Mouse (Mus musculus): ENCODE results near the gene Crtc3. TPM values are rescaled to one million over a fixed set of nuclear protein-coding genes. Genes with fewer than 3 reads are reported as not detected.

Gene Crtc3
- polyA plus RNA-seq, 1 experiment from 2014 or later, result 15.7 TPM

GRCm38 (mm10) chr7:80607503-80607902 lies 81.2 kb downstream of the Crtc3 start:
- Histone ChIP-seq H3K4me3 (no peak overlapping the region), H3K4me2 (no peak overlapping the region), H3K4me1 (0 out of 2 replicates have a peak, but pooled peaks cover 4% of the 10 kb centered on the region), H3K36me3 (replicated peaks) (no peaks in the 10 kb centered on the region), H3K9me3 (no peaks in the 10 kb centered on the region), H3K27me3 (replicated peaks) (no peaks in the 10 kb centered on the region), H3K27ac (no peak overlapping the region), H3K9ac (no peak overlapping the region)
- ATAC-seq (replicated peaks), result no peak
- 41% methylated on average over 2 of the region's 2 CpGs for WGBS

DNA sequence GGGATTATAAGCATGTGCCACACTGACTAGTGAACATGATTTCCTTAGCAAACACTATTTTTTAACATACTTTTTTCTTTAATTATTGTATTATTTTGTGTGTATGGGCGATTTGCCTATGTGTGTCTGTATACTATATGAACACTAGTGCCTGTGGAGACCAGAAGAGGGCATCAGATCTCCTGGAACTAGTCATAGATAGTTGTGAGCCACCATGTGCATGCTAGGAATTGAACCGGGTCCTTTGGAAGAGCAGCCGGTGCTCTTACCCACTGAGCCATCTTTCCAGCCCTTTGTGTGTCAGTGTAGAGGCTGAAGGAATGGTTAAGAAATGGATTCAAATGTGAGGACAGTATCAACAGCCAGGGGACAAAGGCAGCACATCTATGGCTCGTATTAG lies 82.2 kb downstream of the Crtc3 start:
- Histone ChIP-seq H3K9me3 (no peaks in the 10 kb centered on the region), H3K36me3 (replicated peaks) (no peaks in the 10 kb centered on the region), H3K9ac (no peak overlapping the region), H3K4me3 (no peak overlapping the region), H3K4me2 (no peak overlapping the region), H3K27me3 (replicated peaks) (no peaks in the 10 kb centered on the region), H3K4me1 (no peaks in the 10 kb centered on the region), H3K27ac (no peak overlapping the region)
- WGBS, result 79% methylated on average over 4 of the region's 4 CpGs
- no peak for ATAC-seq (replicated peaks)

GRCm38 (mm10) chr7:80605557-80605930 lies 83.1 kb downstream of the Crtc3 start:
- Histone ChIP-seq H3K27me3 (replicated peaks) (no peaks in the 10 kb centered on the region), H3K4me3 (no peak overlapping the region), H3K4me2 (no peak overlapping the region), H3K9ac (no peak overlapping the region), H3K4me1 (no peaks in the 10 kb centered on the region), H3K36me3 (replicated peaks) (no peaks in the 10 kb centered on the region), H3K9me3 (no peaks in the 10 kb centered on the region), H3K27ac (no peak overlapping the region)
- 11% methylated on average over 10 of the region's 10 CpGs for WGBS
- no peak for ATAC-seq (replicated peaks)

DNA sequence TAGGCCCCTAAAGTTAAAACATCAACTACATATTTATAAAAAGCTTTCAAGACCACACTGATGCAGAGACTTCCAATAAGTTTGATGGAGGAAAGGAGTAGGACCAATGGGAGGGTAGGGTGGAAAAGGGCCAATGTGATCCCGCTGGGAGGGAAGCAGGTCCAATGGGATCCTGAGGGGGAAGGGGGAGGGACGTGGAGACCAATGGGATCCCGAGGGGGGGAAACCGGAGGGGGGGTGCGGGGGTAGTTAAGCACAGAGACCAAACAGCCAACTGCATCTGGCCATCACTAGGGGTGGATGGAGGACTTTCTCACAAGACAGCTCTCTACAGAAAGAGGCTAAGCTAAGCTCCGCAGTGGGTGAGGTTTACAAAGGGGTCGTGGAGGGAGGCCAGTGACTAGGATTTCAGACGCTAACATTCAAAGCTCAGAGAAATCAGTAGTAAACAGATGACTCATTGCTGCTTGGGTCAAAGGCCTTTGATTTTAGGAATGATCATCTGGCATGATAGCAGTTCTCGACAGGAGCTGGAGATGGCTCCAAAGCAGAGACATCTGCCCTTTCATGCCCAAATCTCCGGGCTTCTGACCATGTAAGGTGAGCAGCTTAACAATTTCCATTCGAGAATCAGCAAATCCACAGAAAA lies 83.6 kb downstream of the Crtc3 start:
- H3K36me3 ChIP-seq (replicated peaks), result no peaks in the 10 kb centered on the region
- WGBS, result 35% methylated on average over 11 of the region's 11 CpGs
- H3K27ac ChIP-seq, result no peak overlapping the region
- no peaks in the 10 kb centered on the region for H3K4me1 ChIP-seq
- no peak overlapping the region for H3K9ac ChIP-seq
- H3K4me3 ChIP-seq, result no peak overlapping the region
- ATAC-seq (replicated peaks), result no peak
- H3K9me3 ChIP-seq, result no peaks in the 10 kb centered on the region
- H3K27me3 ChIP-seq (replicated peaks), result no peaks in the 10 kb centered on the region
- no peak overlapping the region for H3K4me2 ChIP-seq

- peaks cover 9% of the 10 kb centered on the region; the same call in 1 of the 2 replicates for H3K36me3 ChIP-seq (replicated peaks)
- ATAC-seq (replicated peaks), result no peak
These were observed 86.1 kb downstream of the Crtc3 start for GRCm38 (mm10) chr7:80602574-80602973.

GRCm38 (mm10) chr7:80598436-80598985 lies 90.2 kb downstream of the Crtc3 start:
- H3K36me3 ChIP-seq (replicated peaks), result peaks cover 19% of the 10 kb centered on the region; the same call in 1 of the 2 replicates
- H3K27ac ChIP-seq, result no peak overlapping the region
- ATAC-seq (replicated peaks), result no peak
- WGBS, result 91% methylated on average over 13 of the region's 13 CpGs
- H3K4me3 ChIP-seq, result no peak overlapping the region
- H3K27me3 ChIP-seq (replicated peaks), result no peaks in the 10 kb centered on the region
- no peak overlapping the region for H3K4me2 ChIP-seq
- no peaks in the 10 kb centered on the region for H3K9me3 ChIP-seq
- H3K4me1 ChIP-seq, result no peaks in the 10 kb centered on the region
- H3K9ac ChIP-seq, result no peak overlapping the region

More at GRCm38 (mm10) chr7:80602574-80602973, 86.1 kb downstream of the Crtc3 start:
- 100% methylated on average over 1 of the region's 1 CpGs for WGBS
- H3K9ac ChIP-seq, result no peak overlapping the region
- H3K9me3 ChIP-seq, result no peaks in the 10 kb centered on the region
- no peak overlapping the region for H3K4me2 ChIP-seq
- no peaks in the 10 kb centered on the region for H3K4me1 ChIP-seq
- H3K4me3 ChIP-seq, result no peak overlapping the region
- H3K27ac ChIP-seq, result no peak overlapping the region
- no peaks in the 10 kb centered on the region for H3K27me3 ChIP-seq (replicated peaks)

DNA sequence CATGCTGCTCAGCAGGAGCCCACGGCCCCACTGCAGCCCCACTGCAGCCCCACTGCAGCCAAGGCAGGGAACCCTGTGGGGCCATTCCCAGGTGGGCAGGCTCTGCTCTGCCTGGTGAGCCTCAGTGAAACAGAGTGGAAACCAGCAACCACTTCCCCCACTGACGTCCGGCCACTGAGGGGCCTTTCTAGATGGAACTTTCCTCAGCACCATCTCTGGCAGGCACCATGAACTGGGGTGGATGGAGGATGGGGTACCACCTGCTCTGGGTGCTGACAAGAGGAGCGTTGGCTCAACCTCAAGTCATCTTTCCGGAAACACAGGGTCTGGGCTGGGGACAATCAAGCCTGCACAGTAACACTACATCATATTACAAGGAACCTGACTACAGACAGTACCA lies 90.8 kb downstream of the Crtc3 start:
- Histone ChIP-seq H3K4me3 (no peak overlapping the region), H3K27me3 (replicated peaks) (no peaks in the 10 kb centered on the region), H3K27ac (no peak overlapping the region), H3K9ac (no peak overlapping the region), H3K9me3 (no peaks in the 10 kb centered on the region), H3K4me2 (no peak overlapping the region), H3K36me3 (replicated peaks) (peaks cover 19% of the 10 kb centered on the region; the same call in 1 of the 2 replicates), H3K4me1 (no peaks in the 10 kb centered on the region)
- WGBS, result 90% methylated on average over 5 of the region's 5 CpGs
- ATAC-seq (replicated peaks), result no peak

- H3K4me1 ChIP-seq, result peaks cover 7% of the 10 kb centered on the region
- no peaks in the 10 kb centered on the region for H3K27me3 ChIP-seq (replicated peaks)
- no peaks in the 10 kb centered on the region for H3K9me3 ChIP-seq
- H3K4me2 ChIP-seq, result no peak overlapping the region
- 91% methylated on average over 16 of the region's 16 CpGs for WGBS
- no peak overlapping the region for H3K27ac ChIP-seq
- no peak for ATAC-seq (replicated peaks)
- H3K9ac ChIP-seq, result no peak overlapping the region
- H3K4me3 ChIP-seq, result no peak overlapping the region
- peaks cover 19% of the 10 kb centered on the region for H3K36me3 ChIP-seq (replicated peaks)
These were observed 99.5 kb downstream of the Crtc3 start for GRCm38 (mm10) chr7:80589054-80589746.

DNA sequence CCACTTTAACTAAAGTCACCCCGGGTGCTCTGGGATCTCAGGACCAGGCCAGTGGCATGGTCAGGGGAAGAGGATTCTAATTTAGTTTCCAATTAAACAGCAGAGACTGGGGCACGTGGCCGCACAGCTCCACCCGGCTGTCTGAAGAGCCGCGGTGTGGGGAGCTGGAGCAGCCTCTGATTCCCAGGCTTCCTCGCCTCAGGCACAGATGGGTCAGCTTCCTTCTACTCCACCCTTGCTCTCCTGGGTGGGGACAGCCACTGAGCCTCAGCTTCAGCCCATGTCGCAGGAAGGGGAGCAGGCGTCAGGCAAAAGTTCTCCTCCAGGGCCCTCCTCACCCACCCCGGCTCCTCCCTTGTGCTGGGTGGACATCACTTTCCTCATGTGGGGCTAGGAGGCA lies 101.0 kb downstream of the Crtc3 start:
- 40% methylated on average over 10 of the region's 10 CpGs for WGBS
- Histone ChIP-seq H3K4me1 (peaks cover 7% of the 10 kb centered on the region), H3K27ac (no peak overlapping the region), H3K4me3 (no peak overlapping the region), H3K9ac (no peak overlapping the region), H3K9me3 (no peaks in the 10 kb centered on the region), H3K27me3 (replicated peaks) (no peaks in the 10 kb centered on the region), H3K36me3 (replicated peaks) (peaks cover 19% of the 10 kb centered on the region), H3K4me2 (peak overlapping the region; percentile 14)
- no peak; the same call in 1 of the 2 replicates for ATAC-seq (replicated peaks)

DNA sequence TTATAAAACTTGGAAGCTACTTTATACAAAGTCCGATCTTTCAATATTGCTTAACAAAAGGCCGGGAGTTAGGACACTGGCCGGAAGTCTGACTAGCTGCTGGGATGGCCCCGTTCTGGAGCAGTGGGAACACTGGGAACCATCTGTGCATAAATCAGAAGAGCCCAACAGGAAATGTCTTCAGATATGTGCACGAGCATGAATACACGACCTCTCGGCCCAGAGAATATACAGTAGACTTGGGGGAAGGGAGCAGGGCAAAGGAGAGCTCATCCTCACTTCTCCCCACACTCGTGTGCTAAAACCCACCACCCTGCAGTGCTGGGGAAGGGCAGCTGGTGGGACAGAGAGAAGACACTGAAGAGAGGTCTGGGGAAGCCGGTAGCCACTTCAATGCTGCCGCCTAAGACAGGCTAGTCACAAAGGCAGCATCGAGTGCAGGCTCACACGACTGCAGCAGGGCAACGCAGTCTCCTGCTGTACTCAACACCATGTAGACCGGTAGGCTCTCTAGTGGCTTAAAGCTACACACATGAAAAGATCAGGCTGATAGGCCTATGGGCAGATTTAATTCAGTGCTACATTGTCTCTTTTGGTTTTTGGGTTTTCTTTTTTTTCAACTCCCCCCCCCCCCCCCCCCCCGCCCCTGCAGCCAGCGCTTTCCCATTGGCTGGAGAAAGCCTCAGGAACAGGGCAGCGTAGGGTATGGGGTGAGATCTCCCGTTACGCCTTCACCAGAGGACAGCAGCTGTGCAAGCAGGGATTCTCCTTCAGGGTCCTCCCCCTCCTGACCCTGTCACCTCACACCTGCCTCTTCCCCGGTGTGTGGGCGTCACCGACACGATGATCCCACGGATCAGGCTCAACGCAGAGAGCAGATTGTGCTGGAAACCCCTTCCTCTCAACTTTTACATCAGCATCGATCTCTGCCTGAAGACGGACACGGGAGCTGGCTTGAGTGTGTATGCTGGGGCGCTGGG lies 101.7 kb downstream of the Crtc3 start:
- peaks cover 7% of the 10 kb centered on the region for H3K4me1 ChIP-seq
- H3K27me3 ChIP-seq (replicated peaks), result no peaks in the 10 kb centered on the region
- 35% methylated on average over 28 of the region's 29 CpGs for WGBS
- H3K36me3 ChIP-seq (replicated peaks), result peaks cover 15% of the 10 kb centered on the region
- no peak overlapping the region for H3K9ac ChIP-seq
- no peak; the same call in 1 of the 2 replicates for ATAC-seq (replicated peaks)
- no peak overlapping the region for H3K4me3 ChIP-seq
- peak overlapping the region; percentile 14 for H3K4me2 ChIP-seq
- no peak overlapping the region; the same call in 1 of the 2 replicates for H3K27ac ChIP-seq
- H3K9me3 ChIP-seq, result no peaks in the 10 kb centered on the region

- no peak overlapping the region for H3K4me3 ChIP-seq
- H3K4me1 ChIP-seq, result peaks cover 7% of the 10 kb centered on the region
- H3K9me3 ChIP-seq, result no peaks in the 10 kb centered on the region
- no peak overlapping the region for H3K27ac ChIP-seq
- WGBS, result 53% methylated on average over 4 of the region's 4 CpGs
- H3K4me2 ChIP-seq, result no peak overlapping the region
- no peaks in the 10 kb centered on the region for H3K27me3 ChIP-seq (replicated peaks)
- ATAC-seq (replicated peaks), result no peak
- no peak overlapping the region for H3K9ac ChIP-seq
- H3K36me3 ChIP-seq (replicated peaks), result peaks cover 15% of the 10 kb centered on the region
These were observed 102.5 kb downstream of the Crtc3 start for GRCm38 (mm10) chr7:80586161-80586560.

DNA sequence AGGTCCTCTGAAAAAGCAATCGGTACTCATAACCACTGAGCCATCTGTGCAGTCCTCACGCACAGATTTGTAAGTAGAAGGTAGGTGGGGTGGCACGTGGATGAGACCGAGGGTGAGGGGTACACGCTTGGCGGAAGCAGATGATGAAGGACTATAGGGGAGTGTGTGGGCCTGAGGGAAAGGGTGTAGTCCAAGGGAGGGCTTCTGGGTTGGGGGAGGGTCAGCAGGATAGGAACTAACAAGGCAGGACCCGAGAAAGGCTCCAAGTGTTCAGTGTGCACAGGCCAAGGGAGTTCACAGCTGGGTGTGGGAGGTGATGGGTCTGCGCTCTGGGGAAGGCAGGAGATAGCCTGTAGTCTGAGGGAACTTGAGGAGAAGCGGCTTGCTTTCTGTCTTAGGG lies 103.3 kb downstream of the Crtc3 start:
- ATAC-seq (replicated peaks), result no peak
- 85% methylated on average over 9 of the region's 9 CpGs for WGBS
- Histone ChIP-seq H3K27ac (no peak overlapping the region), H3K4me1 (peaks cover 7% of the 10 kb centered on the region), H3K36me3 (replicated peaks) (peaks cover 15% of the 10 kb centered on the region), H3K9ac (no peak overlapping the region), H3K4me3 (no peak overlapping the region), H3K9me3 (no peaks in the 10 kb centered on the region), H3K4me2 (no peak overlapping the region), H3K27me3 (replicated peaks) (no peaks in the 10 kb centered on the region)

Measured in midbrain, embryonic 15.5 days (tissue).